Mouse (Mus musculus): Measurements from ENCODE around the gene Podnl1. TPM values are rescaled to one million over a fixed set of nuclear protein-coding genes. Genes with fewer than 3 reads are reported as not detected.
A peak's percentile ranks its signal among the peaks of the same experiment; 100 is the strongest.

The Podnl1 gene
- polyA plus RNA-seq (2015; fragmentation: Nextera tagmentation; extraction: Ambion mirVana) = 0.32 TPM in 2 replicates

- Histone ChIP-seq H3K36me3 (no peaks in the 10 kb centered on the region), H3K9me3 (no peaks in the 10 kb centered on the region), H3K4me3 (no peak within 1 kb of the TSS), H3K9ac (replicated peaks) (no peak within 1 kb of the TSS), H3K4me2 (replicated peaks) (no peak within 1 kb of the TSS), H3K27ac (replicated peaks) (no peak within 1 kb of the TSS), H3K4me1 (0 out of 2 replicates have a peak, but pooled peaks cover under 1% of the 10 kb centered on the region), H3K27me3 (no peaks in the 10 kb centered on the region)
- no peak for ATAC-seq (replicated peaks)
- WGBS = 60% methylated on average over 9 of the region's 9 CpGs
These were observed at the start of gene Podnl1 for GRCm38 (mm10) chr8:84125656-84126055. Gene Podnl1 (plus strand): TSS chr8:84125989.

- H3K4me2 ChIP-seq (replicated peaks) = no peak overlapping the region
- H3K27ac ChIP-seq (replicated peaks) = no peak overlapping the region
- peaks cover 16% of the 10 kb centered on the region for H3K36me3 ChIP-seq
- H3K4me3 ChIP-seq = no peak overlapping the region
- no peak for ATAC-seq (replicated peaks)
- no peaks in the 10 kb centered on the region for H3K9me3 ChIP-seq
- peaks cover 17% of the 10 kb centered on the region for H3K4me1 ChIP-seq
- H3K27me3 ChIP-seq = no peaks in the 10 kb centered on the region
- H3K9ac ChIP-seq (replicated peaks) = no peak overlapping the region
- WGBS = 77% methylated on average over 1 of the region's 1 CpGs
These were observed 49.4 kb upstream of the Podnl1 start for GRCm38 (mm10) chr8:84076412-84076811.

- WGBS = 86% methylated on average over 3 of the region's 3 CpGs
- peaks cover 16% of the 10 kb centered on the region for H3K36me3 ChIP-seq
- no peak for ATAC-seq (replicated peaks)
These were observed 48.9 kb upstream of the Podnl1 start for GRCm38 (mm10) chr8:84076849-84077248.

GRCm38 (mm10) chr8:84079206-84079605, 46.6 kb upstream of the Podnl1 start:
- ATAC-seq (replicated peaks) = no peak
- Histone ChIP-seq H3K9me3 (no peaks in the 10 kb centered on the region), H3K4me2 (replicated peaks) (no peak overlapping the region), H3K4me1 (no peaks in the 10 kb centered on the region), H3K27me3 (no peaks in the 10 kb centered on the region), H3K4me3 (no peak overlapping the region), H3K27ac (replicated peaks) (no peak overlapping the region), H3K36me3 (peaks cover 39% of the 10 kb centered on the region), H3K9ac (replicated peaks) (no peak overlapping the region)
- 85% methylated on average over 5 of the region's 5 CpGs for WGBS

More at GRCm38 (mm10) chr8:84076849-84077248, 48.9 kb upstream of the Podnl1 start:
- Histone ChIP-seq H3K9me3 (no peaks in the 10 kb centered on the region), H3K27ac (replicated peaks) (no peak overlapping the region), H3K4me2 (replicated peaks) (no peak overlapping the region), H3K27me3 (no peaks in the 10 kb centered on the region), H3K4me1 (peaks cover 17% of the 10 kb centered on the region), H3K4me3 (no peak overlapping the region), H3K9ac (replicated peaks) (no peak overlapping the region)

GRCm38 (mm10) chr8:84083829-84084241, 42.0 kb upstream of the Podnl1 start:
- Histone ChIP-seq H3K4me1 (no peaks in the 10 kb centered on the region), H3K27ac (replicated peaks) (no peak overlapping the region), H3K4me2 (replicated peaks) (no peak overlapping the region), H3K36me3 (peaks cover 52% of the 10 kb centered on the region), H3K9me3 (no peaks in the 10 kb centered on the region), H3K9ac (replicated peaks) (no peak overlapping the region), H3K27me3 (no peaks in the 10 kb centered on the region), H3K4me3 (no peak overlapping the region)
- no peak for ATAC-seq (replicated peaks)
- WGBS = 33% methylated on average over 8 of the region's 8 CpGs

- H3K9ac ChIP-seq (replicated peaks) = 0 out of 2 replicates have a peak overlapping the region, but pooled peaks have one; percentile 7
- H3K4me3 ChIP-seq = no peak overlapping the region
- H3K36me3 ChIP-seq = peaks cover 56% of the 10 kb centered on the region
- 33% methylated on average over 41 of the region's 42 CpGs for WGBS
- ATAC-seq (replicated peaks) = no peak
- H3K9me3 ChIP-seq = no peaks in the 10 kb centered on the region
- H3K4me1 ChIP-seq = no peaks in the 10 kb centered on the region
- H3K27ac ChIP-seq (replicated peaks) = no peak overlapping the region
- no peaks in the 10 kb centered on the region for H3K27me3 ChIP-seq
- H3K4me2 ChIP-seq (replicated peaks) = no peak overlapping the region
These were observed 41.3 kb upstream of the Podnl1 start for GRCm38 (mm10) chr8:84084341-84085115.

GRCm38 (mm10) chr8:84087156-84087555, 38.6 kb upstream of the Podnl1 start:
- Histone ChIP-seq H3K9ac (replicated peaks) (no peak overlapping the region), H3K27ac (replicated peaks) (no peak overlapping the region), H3K36me3 (peaks cover 66% of the 10 kb centered on the region), H3K4me3 (no peak overlapping the region), H3K4me2 (replicated peaks) (no peak overlapping the region), H3K27me3 (no peaks in the 10 kb centered on the region), H3K4me1 (no peaks in the 10 kb centered on the region), H3K9me3 (no peaks in the 10 kb centered on the region)
- WGBS = 85% methylated on average over 7 of the region's 7 CpGs
- ATAC-seq (replicated peaks) = no peak

GRCm38 (mm10) chr8:84087821-84088220, 38.0 kb upstream of the Podnl1 start:
- Histone ChIP-seq H3K9ac (replicated peaks) (no peak overlapping the region), H3K4me3 (no peak overlapping the region), H3K27ac (replicated peaks) (no peak overlapping the region), H3K9me3 (no peaks in the 10 kb centered on the region), H3K27me3 (no peaks in the 10 kb centered on the region), H3K4me1 (no peaks in the 10 kb centered on the region), H3K4me2 (replicated peaks) (no peak overlapping the region), H3K36me3 (peaks cover 66% of the 10 kb centered on the region)
- 96% methylated on average over 14 of the region's 14 CpGs for WGBS
- ATAC-seq (replicated peaks) = no peak

- no peaks in the 10 kb centered on the region for H3K9me3 ChIP-seq
These were observed 36.5 kb upstream of the Podnl1 start for GRCm38 (mm10) chr8:84089277-84089676.

GRCm38 (mm10) chr8:84090585-84090984, 35.2 kb upstream of the Podnl1 start:
- Histone ChIP-seq H3K9me3 (no peaks in the 10 kb centered on the region), H3K9ac (replicated peaks) (no peak overlapping the region), H3K27ac (replicated peaks) (no peak overlapping the region), H3K36me3 (peaks cover 72% of the 10 kb centered on the region), H3K4me3 (no peak overlapping the region), H3K27me3 (no peaks in the 10 kb centered on the region), H3K4me2 (replicated peaks) (no peak overlapping the region), H3K4me1 (no peaks in the 10 kb centered on the region)
- 90% methylated on average over 8 of the region's 8 CpGs for WGBS
- ATAC-seq (replicated peaks) = no peak

More at GRCm38 (mm10) chr8:84089277-84089676, 36.5 kb upstream of the Podnl1 start:
- Histone ChIP-seq H3K4me3 (no peak overlapping the region), H3K36me3 (peaks cover 66% of the 10 kb centered on the region), H3K4me2 (replicated peaks) (no peak overlapping the region), H3K27me3 (no peaks in the 10 kb centered on the region), H3K9ac (replicated peaks) (no peak overlapping the region), H3K4me1 (no peaks in the 10 kb centered on the region), H3K27ac (replicated peaks) (no peak overlapping the region)
- no peak for ATAC-seq (replicated peaks)
- 64% methylated on average over 9 of the region's 9 CpGs for WGBS

GRCm38 (mm10) chr8:84096061-84096460, 29.7 kb upstream of the Podnl1 start:
- Histone ChIP-seq H3K4me3 (no peak overlapping the region), H3K27ac (replicated peaks) (no peak overlapping the region), H3K36me3 (peaks cover 70% of the 10 kb centered on the region), H3K27me3 (no peaks in the 10 kb centered on the region), H3K9me3 (no peaks in the 10 kb centered on the region), H3K4me1 (no peaks in the 10 kb centered on the region), H3K4me2 (replicated peaks) (no peak overlapping the region), H3K9ac (replicated peaks) (no peak overlapping the region)
- 71% methylated on average over 8 of the region's 8 CpGs for WGBS
- no peak for ATAC-seq (replicated peaks)

- no peak overlapping the region for H3K4me3 ChIP-seq
- WGBS = 93% methylated on average over 7 of the region's 7 CpGs
- no peak overlapping the region for H3K4me2 ChIP-seq (replicated peaks)
- no peaks in the 10 kb centered on the region for H3K9me3 ChIP-seq
- peaks cover 55% of the 10 kb centered on the region for H3K36me3 ChIP-seq
- H3K27me3 ChIP-seq = no peaks in the 10 kb centered on the region
- no peak overlapping the region for H3K9ac ChIP-seq (replicated peaks)
- ATAC-seq (replicated peaks) = no peak
- H3K27ac ChIP-seq (replicated peaks) = no peak overlapping the region
- peaks cover 19% of the 10 kb centered on the region for H3K4me1 ChIP-seq
These were observed 27.4 kb upstream of the Podnl1 start for GRCm38 (mm10) chr8:84098376-84098775.

Measured in forebrain, embryonic 15.5 days (tissue).